Mouse (Mus musculus) left cerebral cortex, postnatal 14 days (tissue): ENCODE measurements around the gene Tango2. TPM values are rescaled to one million over a fixed set of nuclear protein-coding genes. Genes with fewer than 3 reads are reported as not detected.
A peak's percentile ranks its signal among the peaks of the same experiment; 100 is the strongest.

Experiments
- DNase-seq, 2 experiments: peaks; one replicate each; pipeline ENCODE4 v3.0.0; 2021 to 2022; ENCODE audit warnings: low spot score in 2 of 2, mixed read lengths in 1 of 2
- intact Hi-C: fragments of 180-260 bp; cut with DNase I; formaldehyde crosslinking; loops from one replicate; pipeline ENCODE4 v1.15.1; 2025
- long read RNA-seq, 2 experiments: library from polyadenylated mRNA; stranded (forward); transcript quantifications; one replicate each; pipeline ENCODE4 v2.0.0; 2021
- total RNA-seq, 2 experiments: library from RNA; stranded (reverse); gene quantifications; 2 replicates each; pipeline ENCODE4 v1.2.3; 2021

Tango2 gene
- 100 to 1,000 TPM; 122 to 135 TPM for total RNA-seq
- long read RNA-seq, experiment 1, transcript Tango2-201 (9 exons, 1,622 nt), result major isoform, 51 of 229 reads
- long read RNA-seq, experiment 1, partial matches to known transcripts, result 35 of 229 reads
- long read RNA-seq, experiment 1, other reads (novel, unspliced or antisense), result 143 of 229 reads
- long read RNA-seq, experiment 2, transcript Tango2-201 (9 exons, 1,622 nt), result major isoform, 37 of 171 reads
- long read RNA-seq, experiment 2, partial matches to known transcripts, result 29 of 171 reads
- long read RNA-seq, experiment 2, other reads (novel, unspliced or antisense), result 105 of 171 reads

GRCm38 (mm10) chr16:18347931-18348600 lies at the start of gene Tango2, which contains the start of gene Arvcf:
TSS of gene Tango2 (minus strand) at chr16:18348103.
TSS of gene Arvcf (plus strand) at chr16:18348182.
- intact Hi-C loops, result loop anchor here (5.0 kb wide), 2 partner anchors 79 to 269 kb away; partner anchors contain the start of genes Comt and Txnrd2
- peak; percentile 95 for DNase-seq

- intact Hi-C loops, result no loop called here
- DNase-seq, result no peak
Measured at GRCm38 (mm10) chr16:18396791-18397621, 49.1 kb upstream of the Tango2 start.

GRCm38 (mm10) chr16:18396201-18396600 lies 48.3 kb upstream of the Tango2 start:
- intact Hi-C loops, result no loop called here
- DNase-seq, result peak in 1 of 2 experiments; percentile 64

GRCm38 (mm10) chr16:18395620-18396036 lies 47.7 kb upstream of the Tango2 start:
- intact Hi-C loops, result no loop called here

GRCm38 (mm10) chr16:18394777-18395619 lies 47.1 kb upstream of the Tango2 start:
- intact Hi-C loops, result loop anchor here (5.0 kb wide), 1 partner anchor 43 kb away; no protein-coding TSS in a partner anchor
- DNase-seq, result peak in 1 of 2 experiments; percentile 69

More at GRCm38 (mm10) chr16:18395620-18396036, 47.7 kb upstream of the Tango2 start:
- DNase-seq, result no peak

GRCm38 (mm10) chr16:18394056-18394455 lies 46.2 kb upstream of the Tango2 start:
- no peak for DNase-seq
- intact Hi-C loops, result loop anchor here (5.0 kb wide), 1 partner anchor 42 kb away; no protein-coding TSS in a partner anchor

- no peak for DNase-seq
- intact Hi-C loops, result loop anchor here (5.0 kb wide), 1 partner anchor 41 kb away; no protein-coding TSS in a partner anchor
Measured at GRCm38 (mm10) chr16:18393595-18393994, 45.7 kb upstream of the Tango2 start.

- intact Hi-C loops, result loop anchor here (5.0 kb wide), 1 partner anchor 40 kb away; no protein-coding TSS in a partner anchor
- DNase-seq, result peak in 1 of 2 experiments; percentile 72
Measured at GRCm38 (mm10) chr16:18392469-18393426, 44.8 kb upstream of the Tango2 start.

- intact Hi-C loops, result loop anchor here (5.0 kb wide), 1 partner anchor 39 kb away; no protein-coding TSS in a partner anchor
- DNase-seq, result no peak
Measured at GRCm38 (mm10) chr16:18391728-18392127, 43.8 kb upstream of the Tango2 start.

GRCm38 (mm10) chr16:18391127-18391526 lies 43.2 kb upstream of the Tango2 start:
- intact Hi-C loops, result loop anchor here (5.0 kb wide), 1 partner anchor 39 kb away; no protein-coding TSS in a partner anchor
- no peak for DNase-seq

- no peak for DNase-seq
- intact Hi-C loops, result loop anchor here (5.0 kb wide), 1 partner anchor 38 kb away; no protein-coding TSS in a partner anchor
Measured at GRCm38 (mm10) chr16:18390399-18390798, 42.5 kb upstream of the Tango2 start.

- DNase-seq, result peak in 1 of 2 experiments; percentile 4
- intact Hi-C loops, result no loop called here
Measured at GRCm38 (mm10) chr16:18388583-18389435, 40.9 kb upstream of the Tango2 start.

GRCm38 (mm10) chr16:18387704-18388582 lies 40.0 kb upstream of the Tango2 start:
- peak; percentile 6 to 14 for DNase-seq
- intact Hi-C loops, result no loop called here

- intact Hi-C loops, result no loop called here
- DNase-seq, result no peak
Measured at GRCm38 (mm10) chr16:18386972-18387371, 39.1 kb upstream of the Tango2 start.

GRCm38 (mm10) chr16:18386451-18386850 lies 38.5 kb upstream of the Tango2 start:
- peak in 1 of 2 experiments; percentile 2 for DNase-seq
- intact Hi-C loops, result no loop called here
